Mouse (Mus musculus): ENCODE results near the gene 2310011J03Rik.

2310011J03Rik gene

DNA sequence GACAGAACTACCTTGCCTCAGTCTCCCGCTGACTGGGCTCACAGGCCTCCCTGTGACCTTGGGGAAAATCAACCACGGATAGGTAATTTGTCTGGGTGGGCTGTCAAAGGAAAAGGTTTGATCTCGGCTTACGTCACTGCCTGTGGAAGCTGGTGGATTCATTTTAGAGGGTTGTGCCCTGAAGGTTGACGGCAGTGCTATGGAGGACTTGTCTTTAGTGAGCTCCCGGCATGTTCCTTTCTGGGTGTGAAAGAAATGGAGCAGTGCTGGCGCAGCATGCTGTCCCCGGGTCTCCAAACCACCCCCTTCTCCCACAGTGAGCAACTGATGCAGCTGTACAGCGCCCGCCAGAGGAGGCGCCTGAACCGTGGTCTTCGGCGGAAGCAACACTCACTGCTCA is 27.0 kb downstream of the 2310011J03Rik start:
- DNase-seq (ENCODE audit: low read depth, low spot score): no peak

DNA sequence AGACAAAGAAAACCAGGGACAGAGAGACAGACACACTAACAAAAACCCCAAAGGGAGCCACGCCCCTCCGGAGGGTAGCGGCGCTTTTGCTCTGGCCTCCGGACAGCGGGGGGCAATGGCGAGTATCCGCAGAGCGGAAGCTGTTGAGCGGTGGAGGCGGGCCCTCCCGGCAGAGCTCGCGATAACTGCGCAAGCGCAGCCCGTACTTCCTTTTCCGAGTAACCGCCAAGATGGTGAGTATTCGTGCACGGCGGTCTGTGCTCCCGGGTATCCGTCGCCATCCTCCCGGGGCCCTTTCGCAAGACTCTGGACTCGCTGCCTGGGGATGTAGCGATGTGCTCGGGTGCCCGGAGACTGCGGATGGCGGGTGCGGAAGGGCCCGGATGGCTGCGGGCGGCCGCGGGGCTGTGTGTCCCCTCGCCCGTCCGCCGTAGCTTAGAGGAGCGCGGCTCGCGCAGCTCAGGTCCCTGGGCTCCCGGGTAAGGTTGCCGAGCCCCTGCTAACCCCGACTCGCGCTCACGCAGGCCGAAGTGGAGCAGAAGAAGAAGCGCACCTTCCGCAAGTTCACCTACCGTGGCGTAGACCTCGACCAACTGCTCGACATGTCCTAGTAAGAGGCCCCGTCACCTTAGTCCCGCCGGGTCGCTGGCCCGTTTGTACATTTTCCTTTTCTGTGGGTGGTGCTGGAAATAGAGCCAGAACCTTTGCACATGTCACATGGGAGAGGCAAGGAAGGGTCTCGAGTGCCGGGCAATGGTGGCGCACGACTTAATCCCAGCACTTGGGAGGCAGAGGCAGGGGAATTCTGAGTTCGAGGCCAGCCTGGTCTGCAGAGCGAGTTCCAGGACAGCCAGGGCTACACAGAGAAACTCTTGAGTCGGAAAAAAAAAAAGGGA is 27.8 kb downstream of the 2310011J03Rik start, which contains the start of gene Rps15:
Rps15 (plus strand) TSS at position 203 of the 896 bp plus-strand sequence.
- peak; percentile 98 for DNase-seq (ENCODE audit: low read depth, low spot score)

DNA sequence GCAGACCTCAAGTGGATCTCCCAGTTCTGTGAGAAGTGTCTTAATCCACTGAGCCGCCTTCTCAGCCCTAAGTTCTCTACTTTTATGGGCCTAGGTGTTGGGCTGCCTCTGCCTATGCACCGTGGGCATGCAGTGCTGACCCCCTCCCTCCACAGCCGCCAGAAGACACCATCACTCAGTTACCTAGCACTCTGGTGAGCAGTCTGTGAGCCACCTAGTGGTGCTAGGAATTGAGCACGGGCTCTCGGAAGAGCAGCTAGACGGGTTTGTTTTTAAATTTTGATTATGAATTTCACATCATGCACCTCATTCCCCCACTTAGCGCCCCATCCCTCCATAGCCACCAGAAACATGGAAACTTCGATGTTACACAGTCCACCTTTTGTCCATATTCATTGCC is 31.7 kb downstream of the 2310011J03Rik start:
- DNase-seq (ENCODE audit: low read depth, low spot score): no peak

DNA sequence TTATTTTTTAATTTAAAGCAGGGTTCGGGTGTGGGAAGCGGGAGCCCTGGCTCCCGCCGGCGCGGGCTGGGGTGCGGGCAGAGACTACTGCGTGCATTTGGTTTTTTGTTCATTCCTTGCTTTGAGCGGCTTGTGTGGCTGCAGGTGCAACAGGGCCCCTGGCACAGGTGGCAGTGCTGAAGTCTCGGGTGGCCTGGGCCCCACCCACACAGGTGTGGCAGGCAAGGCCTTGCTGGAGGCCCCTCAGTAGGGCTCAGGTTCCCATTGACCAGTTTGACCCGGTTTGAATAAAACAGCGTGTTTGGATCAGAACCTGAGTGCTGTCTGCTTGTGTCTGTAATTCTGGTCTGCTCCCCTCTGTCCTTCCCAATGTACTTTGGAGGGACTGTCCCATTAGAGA is 32.2 kb downstream of the 2310011J03Rik start:
- no peak for DNase-seq (ENCODE audit: low read depth, low spot score)

DNA sequence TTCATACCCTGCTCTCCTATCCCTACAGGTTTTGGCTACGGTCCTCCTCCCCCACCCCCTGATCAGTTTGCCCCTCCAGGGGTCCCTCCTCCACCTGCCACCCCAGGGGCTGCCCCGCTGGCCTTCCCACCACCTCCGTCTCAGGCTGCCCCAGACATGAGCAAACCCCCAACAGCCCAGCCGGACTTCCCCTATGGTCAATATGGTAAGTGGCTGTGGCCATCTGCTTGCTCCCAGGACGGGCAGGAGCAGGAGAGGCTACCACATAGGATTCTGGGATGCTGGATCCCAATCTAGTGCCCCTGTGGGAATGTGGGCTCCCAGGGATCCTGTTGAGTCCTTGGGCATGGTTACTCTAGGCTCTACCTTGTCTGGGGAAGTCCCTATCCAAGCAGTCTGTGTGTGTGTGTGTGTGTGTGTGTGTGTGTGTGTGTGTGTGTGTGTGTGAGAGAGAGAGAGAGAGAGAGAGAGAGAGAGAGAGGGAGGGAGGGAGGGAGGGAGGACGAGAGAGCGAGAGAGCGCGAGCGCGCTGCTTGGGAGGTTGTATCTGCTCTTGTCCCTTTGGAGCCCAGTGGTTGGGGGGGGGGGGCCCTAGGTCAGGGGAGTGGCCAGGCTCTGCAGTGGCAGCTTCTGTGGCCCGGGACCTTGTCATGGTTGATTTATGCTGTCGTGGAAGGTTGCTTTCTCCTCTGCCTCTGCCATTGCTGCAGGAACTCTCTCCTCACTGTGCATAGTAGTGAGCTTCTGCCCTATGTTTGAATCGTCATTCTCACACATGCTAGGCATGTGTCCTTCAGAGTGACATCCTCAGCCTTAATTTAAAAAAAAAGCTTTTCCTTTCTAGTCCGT is 34.9 kb downstream of the 2310011J03Rik start:
- no peak for DNase-seq (ENCODE audit: low read depth, low spot score)

DNA sequence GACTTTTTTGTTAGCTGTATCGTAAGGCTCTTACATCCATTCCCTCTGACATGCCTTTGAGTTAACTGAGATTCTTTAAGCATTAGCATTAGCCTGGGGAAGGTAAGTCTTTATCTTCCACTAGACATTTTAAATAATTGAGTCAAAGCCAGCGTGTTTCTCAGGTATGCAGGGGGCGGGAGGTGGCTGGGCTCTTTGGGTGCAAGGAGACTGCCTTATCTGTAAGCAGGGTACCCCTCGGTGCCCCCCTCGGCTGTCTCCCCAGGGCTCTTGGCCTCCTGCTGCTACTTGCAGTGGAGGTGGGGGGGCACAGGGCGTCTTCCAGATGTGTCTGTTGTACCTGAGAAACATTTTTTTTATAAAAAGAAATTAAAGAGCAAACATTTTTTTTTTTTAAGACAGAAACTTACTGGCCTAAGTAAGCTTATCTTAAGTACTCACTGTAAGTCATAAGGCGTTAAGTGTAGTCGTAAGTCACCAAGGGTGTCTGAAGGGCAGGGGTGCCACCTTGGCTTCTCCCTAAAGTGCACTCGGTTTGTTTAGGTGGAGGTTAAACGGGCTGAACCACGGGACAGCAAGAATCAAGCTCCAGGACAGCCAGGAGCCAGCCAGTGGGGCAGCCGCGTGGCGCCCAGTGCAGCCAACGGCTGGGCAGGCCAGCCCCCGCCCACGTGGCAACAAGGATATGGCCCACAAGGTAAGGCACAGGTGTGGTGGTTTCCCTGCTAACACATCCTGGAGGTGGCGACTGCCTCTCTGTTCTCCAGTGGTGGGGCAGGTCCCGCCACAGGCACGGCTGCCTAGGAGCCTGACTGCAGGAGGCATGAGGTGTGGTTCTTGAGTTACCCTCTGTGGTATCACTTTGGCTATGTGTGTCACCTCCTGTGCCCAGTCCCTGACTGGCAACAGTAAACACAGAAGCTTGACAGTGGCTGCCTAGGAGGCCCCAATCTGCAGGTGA is 37.6 kb downstream of the 2310011J03Rik start:
- no peak for DNase-seq (ENCODE audit: low read depth, low spot score)

DNA sequence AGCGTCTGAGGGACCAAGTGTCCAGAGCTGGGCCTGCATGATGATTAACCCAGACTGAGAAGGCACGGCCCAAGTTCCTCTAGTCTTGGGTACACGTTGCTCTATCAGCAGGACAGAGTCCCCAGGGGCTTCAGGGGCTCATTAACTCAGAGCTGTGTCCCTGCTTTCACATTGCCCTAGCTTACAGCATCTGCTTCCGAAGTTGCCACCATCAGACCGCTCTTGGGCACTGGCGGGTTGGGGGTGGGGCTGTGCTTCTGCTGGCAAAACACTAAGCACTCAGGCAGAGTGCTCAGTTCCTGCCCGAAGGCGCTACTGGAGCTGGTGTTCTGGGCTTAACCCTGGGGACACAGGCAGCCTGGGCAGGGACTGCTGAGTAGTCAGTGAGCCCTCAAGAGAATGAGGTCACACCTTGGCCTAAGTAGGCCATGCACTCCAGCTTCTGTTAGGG is 38.4 kb downstream of the 2310011J03Rik start:
- peak; percentile 66 for DNase-seq (ENCODE audit: low read depth, low spot score)

DNA sequence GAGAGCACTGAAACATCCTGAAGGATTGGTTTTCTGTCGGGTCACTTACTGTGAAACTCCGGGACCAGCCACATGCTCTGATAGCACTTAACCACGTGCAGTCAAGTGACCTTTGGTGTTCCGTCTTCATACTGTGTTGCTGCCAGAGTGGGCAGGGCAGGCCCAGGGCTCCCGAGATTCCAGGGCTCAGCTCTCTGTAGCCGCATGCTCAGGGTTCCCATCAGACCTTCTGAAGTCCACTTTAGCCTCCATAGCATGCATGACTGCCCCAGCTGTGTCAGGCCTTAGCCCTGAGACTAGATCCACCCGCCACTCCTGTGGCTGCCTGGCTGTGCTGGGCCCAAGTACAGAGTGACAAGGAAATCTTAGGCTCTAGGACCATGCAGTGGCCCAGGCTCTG is 39.0 kb downstream of the 2310011J03Rik start:
- DNase-seq (ENCODE audit: low read depth, low spot score): no peak

DNA sequence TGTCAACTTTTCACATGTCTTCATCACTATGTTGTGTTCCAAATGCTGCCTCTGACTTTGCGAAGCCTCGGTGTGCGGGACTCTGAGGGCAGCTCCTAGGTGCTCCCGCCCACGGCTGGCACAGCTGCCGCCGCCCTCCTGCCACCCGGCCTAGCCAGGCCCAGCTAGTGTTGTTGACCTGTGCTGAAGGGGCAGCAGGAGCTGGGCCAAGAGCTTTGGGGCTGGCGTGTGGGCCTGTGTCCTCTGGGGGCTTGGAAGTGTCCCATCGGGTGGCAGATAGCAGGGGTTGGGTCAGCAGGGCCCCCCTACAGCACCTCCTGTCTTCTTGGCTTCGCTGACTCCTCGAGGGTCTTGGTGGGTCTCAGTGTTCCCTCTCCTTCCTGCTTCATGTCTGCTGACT is 41.1 kb downstream of the 2310011J03Rik start:
- DNase-seq (ENCODE audit: low read depth, low spot score): no peak

DNA sequence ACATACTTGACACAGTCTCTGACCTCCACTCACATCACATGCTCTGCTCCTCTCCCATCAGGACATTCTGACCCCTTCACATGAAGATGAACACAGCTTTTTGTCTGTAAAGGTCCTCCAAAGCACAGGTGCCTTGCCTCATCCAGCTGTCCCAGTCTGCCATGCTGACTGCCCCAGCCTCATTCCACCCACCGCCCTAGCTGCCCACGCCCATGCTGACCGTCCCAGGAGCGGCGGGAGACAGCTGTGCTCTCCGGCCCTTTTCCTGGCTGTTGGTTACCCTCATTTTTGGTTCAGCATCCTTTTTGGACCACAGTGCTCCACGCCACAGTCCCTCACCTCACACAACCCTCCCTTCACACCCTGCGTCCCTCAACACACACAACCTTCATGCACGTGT is 41.9 kb downstream of the 2310011J03Rik start:
- DNase-seq (ENCODE audit: low read depth, low spot score): no peak

DNA sequence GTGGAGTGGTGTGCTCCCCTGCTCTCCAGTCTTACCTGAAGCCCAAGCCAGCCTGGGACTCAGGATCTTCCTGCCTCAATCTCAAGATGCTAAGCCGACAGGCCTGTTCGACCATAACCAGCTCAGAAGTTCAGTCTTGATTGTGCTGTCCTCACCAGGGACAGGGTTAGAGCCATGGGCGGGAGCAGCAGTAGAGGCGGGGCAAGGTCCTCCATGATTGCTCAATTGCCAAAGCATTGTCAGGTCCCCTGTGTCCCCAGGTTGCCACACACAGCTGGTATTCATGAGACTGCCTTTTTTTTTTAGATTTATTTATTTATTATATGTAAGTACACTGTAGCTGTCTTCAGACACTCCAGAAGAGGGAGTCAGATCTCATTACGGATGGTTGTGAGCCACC is 44.1 kb downstream of the 2310011J03Rik start:
- DNase-seq (ENCODE audit: low read depth, low spot score): no peak

DNA sequence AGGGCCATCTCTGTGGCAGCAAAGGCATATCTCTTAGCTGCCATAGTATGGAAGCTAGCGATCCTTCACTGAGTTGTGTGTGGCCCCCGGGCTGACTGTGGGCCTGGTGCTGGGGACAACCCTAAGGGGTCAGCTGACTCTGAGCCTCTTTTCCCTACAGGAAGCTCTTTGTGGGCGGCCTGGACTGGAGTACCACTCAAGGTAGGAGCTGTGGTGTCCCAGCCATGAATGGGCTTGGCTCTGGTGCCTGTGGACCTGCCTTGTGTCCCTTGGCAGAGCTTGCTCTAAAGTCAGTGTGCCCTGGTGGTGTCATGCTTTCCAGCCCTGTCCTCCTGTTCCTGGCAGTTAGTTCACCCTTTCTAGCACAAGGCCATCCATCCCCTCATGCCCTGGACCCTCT is 46.5 kb downstream of the 2310011J03Rik start:
- DNase-seq (ENCODE audit: low read depth, low spot score): no peak

DNA sequence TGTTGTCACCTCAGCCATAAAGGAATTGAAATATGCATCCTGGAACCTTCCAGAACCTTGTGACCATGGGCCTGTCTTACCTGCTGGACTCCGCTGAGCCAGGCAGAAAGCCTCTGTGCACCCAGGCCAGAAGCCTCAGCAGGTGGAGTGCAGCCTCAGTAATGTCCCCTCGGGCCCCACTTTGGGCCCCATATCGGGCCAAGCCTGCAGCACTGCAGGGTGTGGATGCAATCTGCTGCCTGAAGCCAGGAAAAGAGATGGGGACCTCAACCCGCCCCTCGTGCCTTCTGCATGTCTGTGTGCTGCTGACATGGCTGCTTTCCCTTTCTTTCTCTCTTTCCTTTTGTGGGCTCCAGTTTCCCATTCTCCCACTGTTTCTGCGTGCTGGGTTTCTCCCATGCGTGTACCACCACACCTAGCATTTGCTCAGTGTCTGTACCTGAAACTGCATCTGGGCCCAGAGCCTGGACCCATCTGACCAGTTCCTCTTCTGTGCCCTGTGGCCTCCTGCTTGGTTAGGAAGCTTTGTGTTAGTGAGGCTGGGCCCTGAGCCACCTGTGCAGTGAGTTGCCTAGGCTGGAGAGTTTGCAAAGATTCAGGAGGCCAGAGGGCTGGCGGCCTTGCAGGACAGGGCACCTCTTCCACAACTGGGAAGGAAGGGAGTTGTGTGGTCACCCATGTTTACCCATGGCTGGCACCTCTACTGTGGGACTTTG is 48.3 kb downstream of the 2310011J03Rik start:
- no peak for DNase-seq (ENCODE audit: low read depth, low spot score)

DNA sequence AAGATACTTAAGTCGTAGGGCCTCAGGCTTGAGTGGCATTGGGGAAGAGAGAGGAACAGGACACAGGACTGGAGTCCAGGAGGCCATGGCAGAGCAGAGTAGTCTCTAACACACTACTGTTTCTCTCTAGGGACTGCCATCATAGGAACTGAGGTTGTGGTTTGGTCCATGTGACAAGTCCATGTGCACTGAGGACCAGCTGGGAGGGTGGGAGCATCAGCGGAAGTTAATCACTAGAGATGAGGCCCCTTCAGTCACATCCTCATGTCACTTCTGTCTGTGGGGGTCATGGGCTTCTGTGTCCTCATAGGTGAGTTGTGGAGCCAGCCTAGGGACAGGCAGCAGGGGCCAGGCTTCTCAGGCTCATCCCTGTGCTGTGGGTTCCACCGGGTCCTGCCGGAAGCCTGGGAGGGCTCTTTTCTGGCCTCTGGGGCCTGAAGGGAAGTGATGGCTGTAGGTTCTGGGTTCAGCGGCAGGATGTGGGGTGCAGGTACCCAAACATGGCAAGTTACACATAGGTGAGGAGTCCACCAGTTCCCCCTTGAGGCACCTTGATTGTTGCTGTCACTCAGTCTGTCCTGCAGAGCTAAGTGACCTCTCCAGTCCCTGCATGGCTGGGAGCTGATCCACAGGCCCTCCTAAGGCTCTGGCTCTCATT is 49.0 kb downstream of the 2310011J03Rik start:
- DNase-seq (ENCODE audit: low read depth, low spot score): no peak

DNA sequence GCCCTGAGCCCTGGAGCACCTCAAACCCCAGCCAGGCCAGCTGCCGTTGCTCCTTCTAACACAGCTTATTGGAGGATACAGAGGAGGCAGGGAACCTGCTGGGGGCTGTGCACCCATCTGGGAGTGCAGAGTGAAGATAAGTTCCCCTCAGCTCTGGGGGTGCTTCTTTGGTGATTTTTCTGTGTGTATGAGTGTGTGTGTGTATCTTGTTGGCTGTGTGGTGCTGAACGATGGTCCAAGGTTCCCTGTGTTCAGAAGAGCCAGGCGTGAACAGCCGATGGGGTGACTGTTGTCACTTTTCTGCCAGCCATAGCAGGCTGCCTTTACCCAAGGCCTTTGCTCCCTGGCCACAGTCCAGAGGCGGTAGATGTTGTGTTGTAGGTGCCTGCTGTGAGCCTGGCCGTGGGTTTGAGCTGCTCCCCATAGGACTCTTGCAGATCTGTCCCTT is 49.6 kb downstream of the 2310011J03Rik start:
- DNase-seq (ENCODE audit: low read depth, low spot score): peak; percentile 53

DNA sequence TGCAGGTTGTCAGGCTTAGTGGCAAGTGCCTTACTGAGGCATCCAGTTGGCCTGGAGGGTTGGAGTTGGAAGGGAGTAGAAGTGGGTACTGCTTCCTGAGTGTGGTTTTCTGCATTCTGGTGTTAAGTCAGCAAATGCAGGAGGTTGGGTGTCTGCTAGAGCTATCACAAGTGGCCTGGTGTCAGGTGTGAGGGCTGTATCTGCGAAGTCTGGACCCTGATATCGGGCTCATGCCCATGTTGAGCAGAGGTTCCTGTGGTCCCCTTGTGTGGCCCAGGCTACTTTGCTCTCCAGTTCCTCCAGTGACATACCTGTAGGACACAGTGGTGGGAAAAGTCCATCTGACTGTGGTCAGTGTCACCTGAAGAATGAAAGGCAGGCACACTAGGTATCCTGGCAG is 50.2 kb downstream of the 2310011J03Rik start:
- no peak for DNase-seq (ENCODE audit: low read depth, low spot score)
